Mouse (Mus musculus): ENCODE measurements around the gene Gsg1l.

The Gsg1l gene

DNA sequence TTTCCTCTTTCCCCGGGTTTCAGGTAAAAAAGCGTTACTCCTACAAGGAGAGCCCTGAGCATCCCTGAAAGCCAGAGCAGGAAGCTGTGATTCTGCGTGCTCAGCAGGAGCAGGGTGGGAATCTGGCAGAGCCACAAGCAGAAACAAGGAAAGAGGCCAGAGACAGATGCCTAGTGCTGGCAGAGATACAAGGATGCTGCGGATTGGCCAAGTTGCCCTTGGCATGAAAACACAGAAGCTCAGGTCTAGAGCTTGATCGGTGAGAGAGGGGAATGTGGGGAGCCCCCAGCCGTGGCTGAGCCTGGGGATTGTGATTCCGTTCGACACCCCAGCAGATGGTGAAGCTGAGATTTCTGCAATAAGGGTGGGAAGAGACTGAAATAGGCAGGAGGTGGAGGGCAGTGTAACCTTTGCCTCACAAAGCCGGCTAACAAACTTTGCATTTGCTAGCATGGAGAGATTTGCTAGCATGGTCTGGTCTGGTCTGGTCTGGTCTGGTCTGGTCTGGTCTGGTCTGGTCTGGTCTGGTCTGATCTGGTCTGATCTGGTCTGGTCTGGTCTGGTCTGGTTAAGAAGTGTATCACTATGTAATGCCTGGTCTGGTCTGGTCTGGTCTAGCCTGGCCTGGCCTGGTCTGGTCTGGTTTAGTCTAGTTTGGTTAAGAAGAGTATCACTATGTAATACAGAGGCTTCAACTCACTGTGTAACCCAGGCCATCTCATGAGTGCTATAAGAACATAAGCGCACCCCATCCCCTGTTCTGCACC is 50.4 kb downstream of the Gsg1l start:
- no peak for DNase-seq (ENCODE audit: low spot score)

DNA sequence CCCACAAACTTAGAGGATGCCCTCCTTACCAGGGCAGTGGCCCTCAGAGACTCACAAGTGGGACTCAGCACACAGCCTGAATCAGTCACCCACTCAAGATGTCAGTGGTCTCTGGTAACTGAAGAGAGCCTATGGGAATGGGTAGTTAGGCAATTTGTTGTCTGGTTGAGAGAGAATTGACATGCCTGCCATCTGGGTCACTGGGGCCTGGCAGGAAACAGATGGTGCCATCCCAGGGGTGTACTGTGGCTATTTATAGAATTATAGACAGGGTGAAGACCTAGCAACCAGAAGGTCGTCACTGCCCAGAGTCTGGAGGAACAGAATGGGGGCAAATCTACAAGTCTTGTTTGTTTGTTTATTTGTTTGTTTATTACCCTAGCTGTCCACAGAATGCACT is 54.8 kb downstream of the Gsg1l start:
- DNase-seq (ENCODE audit: low spot score) = peak; percentile 60

DNA sequence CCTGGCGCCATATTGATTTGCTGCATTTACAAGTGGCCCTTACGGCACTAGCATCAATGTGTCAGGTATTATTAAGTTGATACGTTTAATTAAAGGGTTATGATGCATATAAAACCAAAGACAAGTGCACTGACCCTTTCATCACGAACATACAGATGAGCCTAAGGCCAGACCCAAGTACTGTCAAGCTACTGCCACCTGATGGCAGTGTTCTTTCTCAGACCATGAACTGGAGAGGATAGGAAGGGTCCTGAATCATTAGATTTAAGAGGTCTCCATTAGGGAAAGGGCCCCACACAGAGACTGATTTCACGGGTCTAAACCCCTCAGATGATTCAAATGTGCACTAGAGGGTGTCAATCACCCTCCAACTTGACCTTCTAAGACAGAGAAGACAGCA is 55.6 kb downstream of the Gsg1l start:
- DNase-seq (ENCODE audit: low spot score) = peak; percentile 53

DNA sequence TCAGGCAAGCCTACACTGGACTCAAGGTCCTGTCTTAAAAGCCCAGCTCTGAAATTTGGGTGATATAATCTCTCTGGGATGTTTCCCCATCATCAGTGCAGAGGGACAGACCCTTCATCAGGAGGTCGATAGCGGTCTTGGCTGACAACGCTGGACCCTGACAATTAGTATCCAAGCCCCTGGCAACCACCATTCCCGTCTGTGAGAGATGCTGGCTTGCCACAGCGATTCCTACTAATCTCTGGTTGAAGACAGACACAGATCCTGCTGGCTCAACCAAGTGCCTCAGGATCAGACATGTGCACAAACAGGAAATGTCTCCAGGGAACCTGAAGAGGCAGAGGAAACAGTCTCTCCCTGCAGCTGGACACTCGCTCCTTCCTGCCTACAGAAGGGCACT is 62.2 kb downstream of the Gsg1l start:
- no peak for DNase-seq (ENCODE audit: low spot score)

DNA sequence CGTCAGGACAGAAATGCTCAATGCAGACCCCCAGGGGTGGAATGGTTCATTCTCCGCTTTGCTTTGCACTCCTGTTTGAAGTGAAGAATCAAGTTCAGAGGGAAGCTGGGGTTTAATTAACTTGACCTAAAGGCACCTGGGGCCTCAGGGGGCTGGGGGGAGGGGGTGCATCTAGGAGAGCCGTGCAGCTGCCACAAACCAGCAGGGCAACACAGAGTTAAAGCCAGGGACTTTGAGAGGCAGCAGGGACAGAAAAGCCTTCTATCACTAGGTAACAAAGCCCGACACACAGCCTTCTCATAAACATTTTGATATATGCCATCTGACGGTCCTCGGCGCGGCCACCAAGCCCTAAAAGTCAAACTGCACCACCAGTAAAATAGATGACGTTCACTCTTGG is 62.9 kb downstream of the Gsg1l start:
- DNase-seq (ENCODE audit: low spot score) = no peak

DNA sequence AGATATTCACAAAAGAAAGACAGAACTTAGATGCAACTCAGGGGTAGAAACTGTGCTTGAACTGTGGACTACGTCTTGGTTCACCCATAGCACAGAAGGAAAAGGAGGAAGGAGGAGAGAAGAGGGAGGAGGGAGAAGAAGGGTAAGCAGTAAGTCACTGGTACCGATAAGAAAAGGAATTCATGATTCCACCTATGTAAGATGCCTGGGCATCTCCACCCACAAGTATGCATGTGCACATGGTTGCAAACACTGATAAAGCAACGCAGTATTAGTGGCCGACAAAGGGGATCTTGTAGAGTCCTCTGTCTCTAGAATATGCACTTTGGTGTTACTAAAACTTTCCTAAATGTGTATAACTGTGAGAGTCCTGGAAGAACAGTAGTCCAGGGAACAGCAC is 64.8 kb downstream of the Gsg1l start:
- DNase-seq (ENCODE audit: low spot score) = no peak

DNA sequence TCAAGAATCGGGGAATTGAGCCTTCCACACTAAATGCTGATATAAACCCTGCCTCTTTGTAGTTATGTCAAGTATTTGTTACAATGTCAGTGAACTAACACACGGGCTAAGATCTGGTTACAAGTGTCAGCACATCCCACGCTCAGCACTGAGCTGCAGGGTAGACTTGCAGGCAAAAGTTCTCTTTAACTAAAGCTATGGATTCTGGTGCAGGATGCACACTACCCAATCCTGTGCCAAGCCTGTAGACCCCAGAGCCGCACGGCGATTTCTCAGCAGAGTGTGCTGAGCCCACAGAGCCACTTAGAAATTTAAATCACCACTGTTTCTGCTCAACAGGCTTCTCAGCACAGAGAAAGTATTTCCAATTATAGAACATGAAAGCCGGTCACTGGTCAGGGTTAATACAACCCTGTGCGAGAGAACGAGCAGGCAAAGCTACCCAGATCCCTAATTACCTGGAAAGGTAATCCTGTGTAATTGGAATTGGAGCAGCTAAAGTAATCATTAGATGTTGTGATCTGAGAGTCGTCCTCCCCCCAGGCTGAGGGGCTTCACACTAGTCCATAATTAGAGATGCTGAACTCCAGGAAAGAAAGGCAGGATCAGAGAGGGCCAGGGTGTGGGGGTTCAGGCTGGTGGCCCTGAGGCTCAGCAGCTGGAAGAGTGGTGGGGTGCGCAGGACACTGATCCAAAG is 69.7 kb downstream of the Gsg1l start:
- DNase-seq (ENCODE audit: low spot score) = no peak

DNA sequence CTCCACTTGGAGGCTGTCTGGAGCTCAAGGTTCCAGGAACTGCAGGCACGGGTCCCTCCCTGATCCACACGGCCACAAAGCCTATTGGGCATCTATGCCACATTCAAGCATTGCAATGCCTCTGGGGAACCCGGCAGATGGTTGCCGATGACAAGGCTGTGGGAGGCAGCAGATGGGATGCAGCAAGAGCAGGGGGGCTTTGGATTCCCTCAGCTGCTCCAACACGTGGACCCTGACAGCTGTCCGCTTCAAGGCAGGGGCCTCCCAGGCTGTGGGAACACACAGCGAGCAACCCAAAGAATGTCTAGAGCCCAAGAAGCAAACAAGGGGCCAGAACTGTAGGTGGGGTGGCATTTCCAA is 73.4 kb downstream of the Gsg1l start:
- peak; percentile 79 for DNase-seq (ENCODE audit: low spot score)

DNA sequence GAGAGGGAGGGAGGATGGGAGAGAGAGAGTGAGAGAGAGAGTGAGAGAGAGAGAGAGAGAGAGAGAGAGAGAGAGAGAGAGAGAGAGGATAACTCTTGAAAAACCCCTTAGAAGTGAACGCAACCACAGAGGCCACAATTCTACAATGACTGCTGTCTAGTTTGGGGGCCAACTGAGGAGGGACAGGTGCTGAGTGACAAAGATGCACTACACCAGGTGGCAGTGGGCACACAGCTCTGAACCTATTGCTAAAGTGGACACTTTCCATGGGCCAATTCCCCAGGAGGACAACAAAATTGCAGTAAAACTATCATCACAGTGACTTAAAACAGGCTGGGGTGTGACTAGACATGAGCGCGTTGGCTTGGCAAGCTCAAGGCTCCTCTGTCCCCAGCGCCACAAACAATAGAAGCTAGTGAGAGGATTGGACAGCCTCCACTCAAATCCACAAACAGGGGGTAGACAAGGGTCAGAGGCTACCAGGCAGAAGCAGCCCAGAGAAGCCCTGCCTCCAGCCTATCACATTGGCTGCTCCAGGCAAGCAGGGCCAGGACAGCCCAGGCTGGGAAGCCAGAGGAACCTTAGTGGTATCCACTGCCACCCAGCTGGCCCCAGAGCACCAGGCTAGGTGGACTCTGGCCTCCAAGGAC is 73.9 kb downstream of the Gsg1l start:
- no peak for DNase-seq (ENCODE audit: low spot score)

DNA sequence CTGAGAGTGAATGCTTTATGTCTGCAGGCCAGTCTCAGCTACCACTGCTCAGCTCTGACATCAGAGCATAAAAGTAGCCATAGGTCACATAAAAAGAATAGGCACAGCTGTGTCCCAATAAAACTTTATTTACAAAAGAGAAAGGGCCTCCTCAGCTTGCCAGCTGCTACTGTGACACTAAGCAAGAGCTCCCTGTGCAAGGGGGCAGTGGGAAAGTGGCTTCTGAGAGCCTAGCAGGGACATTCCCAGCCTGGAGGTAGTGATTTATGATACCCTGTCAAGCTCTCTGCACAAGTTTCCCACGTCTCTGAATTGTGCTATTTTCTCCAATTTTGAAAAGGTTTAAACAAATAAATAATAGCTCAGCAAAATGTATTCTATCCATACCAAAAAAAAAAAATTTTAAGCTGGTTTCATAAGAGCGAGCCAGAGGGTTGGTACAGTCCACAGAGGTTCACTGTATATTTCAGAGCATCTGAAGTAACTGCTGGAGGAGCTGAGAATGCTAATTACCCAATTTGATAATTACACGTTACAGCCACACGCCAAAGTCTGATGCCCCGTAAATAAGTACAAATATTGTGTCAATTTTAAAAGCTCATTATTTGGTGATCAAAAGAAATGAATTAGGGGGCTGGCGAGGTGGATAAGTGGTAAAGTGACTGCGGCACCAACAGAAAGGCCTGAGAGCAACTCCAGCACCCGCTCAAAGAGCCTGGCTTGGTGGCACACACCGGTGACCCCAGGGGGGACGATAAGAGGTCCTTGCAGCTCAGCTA is 74.9 kb downstream of the Gsg1l start:
- no peak for DNase-seq (ENCODE audit: low spot score)

DNA sequence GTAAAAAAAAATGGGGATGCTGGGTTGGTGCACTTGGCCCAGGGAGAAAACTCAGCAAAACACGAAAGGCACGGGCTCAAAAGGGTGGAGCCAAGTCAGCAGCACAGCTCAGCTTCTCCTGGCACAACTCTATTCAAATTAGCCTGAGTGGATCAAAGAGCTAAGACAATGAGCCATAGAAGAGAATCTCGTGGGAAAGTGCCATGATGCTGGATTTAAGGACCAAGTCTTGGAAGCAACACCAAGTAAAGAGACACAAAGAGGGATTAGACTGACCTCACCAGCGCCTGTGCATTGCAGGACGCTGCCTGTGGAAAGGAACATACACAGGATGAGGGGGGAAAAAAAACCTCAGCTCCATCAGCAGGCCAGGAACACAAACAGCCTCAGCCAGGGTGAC is 76.9 kb downstream of the Gsg1l start:
- DNase-seq (ENCODE audit: low spot score) = no peak

DNA sequence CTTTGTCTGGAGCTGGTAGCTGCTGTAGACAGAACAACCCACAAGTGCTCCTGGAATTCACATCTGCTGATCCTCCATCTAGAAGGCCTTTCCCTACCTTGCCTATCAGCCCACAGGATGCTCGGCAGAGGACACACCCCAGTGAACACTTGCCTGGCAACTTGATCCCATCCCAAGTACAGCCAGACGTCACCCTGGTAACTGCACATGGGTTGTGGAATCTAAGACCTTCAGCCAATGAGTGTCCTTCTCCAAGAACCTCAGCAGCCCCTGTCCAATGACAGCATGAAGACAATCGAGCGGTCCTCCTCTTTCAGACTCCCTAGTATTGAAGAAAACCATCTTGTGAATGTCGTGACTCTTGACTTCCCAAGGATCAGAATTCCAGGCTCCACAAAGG is 80.5 kb downstream of the Gsg1l start:
- no peak for DNase-seq (ENCODE audit: low spot score)

DNA sequence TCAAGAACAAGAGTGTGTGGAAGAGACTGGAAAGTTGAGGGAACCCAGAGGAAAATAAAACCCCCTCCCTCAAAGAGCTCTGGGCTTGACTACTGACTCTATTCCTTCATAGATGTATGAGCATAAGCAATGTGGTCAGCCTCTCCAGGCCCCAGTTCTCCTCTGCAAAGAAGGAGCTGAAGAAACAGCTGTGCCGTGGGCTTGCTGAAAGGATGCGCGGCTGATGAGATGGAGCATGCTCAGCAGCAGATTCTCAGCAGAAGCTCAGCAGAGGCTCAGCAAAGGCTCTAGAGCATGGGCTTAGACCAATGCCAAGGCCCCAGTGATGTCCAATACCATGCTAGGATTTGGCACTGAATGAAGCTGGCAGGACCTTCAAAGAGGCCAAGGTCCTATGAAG is 82.3 kb downstream of the Gsg1l start:
- DNase-seq (ENCODE audit: low spot score) = no peak

DNA sequence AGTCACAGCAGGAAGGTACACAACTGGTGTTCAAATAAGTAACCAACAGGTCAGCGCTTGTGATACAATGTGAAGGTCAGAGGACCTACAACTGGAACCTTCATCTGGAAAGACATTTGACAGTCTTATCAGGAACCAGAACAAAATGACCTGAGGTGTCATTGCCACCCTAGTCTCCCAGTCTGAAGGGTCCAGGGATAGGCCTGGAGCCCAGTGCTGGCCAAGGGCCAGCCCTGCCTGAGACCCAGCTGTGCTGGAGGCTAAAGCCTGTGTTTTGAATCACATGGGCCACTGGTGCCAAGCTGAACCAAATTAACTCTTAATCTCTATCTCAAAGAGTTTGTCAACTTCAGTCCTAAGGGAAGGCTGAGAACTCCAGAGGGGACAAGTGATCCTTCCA is 86.1 kb downstream of the Gsg1l start:
- DNase-seq (ENCODE audit: low spot score) = no peak

DNA sequence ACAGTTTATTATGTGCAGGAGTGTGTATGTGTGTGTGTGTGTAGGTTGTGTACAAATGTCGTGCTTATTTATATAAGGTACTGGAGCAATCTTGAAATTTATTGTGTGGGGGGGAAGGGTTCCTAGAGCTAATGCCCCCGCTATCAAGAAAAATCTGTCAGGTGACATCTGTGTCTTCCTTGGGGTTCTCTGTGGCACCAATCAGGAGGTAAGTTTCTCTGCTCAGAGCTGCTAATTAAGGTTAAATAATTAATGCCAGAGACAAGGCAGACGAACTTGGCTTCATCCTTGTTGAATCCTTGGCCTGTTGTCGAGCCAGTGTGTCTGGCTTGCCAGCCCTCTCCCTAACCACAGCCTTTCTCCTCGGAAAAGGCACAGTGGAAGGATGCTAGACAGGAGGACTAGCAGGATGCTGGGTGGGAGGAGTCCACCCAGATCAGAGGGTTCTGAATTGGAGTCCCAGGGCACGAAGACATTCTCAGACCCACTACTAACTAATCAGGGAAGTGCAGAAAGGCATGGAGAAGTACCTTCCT is 89.8 kb downstream of the Gsg1l start:
- DNase-seq (ENCODE audit: low spot score) = no peak

DNA sequence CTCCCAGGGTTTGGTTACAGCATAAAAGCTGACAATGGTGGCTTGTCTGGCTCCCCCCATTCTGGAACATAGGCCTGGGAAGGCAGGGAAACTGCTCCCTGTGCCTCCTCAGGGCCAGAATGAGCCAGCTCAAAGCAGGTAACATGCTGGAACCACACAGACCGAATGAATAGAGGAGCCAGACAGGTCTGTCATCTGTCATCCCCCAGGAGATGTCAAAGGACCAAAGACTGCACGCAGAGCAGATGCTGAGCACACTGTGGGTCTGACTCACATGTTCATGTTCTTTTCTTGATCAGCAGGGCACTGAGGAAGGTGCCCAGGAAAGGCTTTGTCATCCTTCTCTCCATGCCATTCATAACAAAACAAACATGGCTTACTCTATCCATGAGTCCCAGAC is 90.4 kb downstream of the Gsg1l start:
- no peak for DNase-seq (ENCODE audit: low spot score)

DNA sequence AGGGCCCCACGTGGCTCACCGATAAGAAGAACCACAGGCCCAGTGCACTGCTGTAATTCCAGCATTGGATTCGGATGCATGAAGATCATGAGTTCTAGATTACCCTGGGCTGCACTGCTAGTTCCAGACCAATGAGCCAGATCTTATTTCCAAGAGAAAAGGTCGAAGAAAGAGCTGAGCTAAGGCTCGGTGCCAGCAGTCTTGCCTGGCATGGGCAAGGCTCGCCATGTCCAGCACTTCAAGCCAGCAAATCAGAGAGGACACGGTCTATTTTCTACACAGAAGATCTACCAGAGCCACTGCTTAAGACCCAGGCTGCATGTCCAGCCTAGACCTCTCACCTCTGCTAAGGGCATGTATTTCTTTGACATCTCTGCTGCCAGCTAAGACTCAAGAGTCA is 92.2 kb downstream of the Gsg1l start:
- DNase-seq (ENCODE audit: low spot score) = no peak

DNA sequence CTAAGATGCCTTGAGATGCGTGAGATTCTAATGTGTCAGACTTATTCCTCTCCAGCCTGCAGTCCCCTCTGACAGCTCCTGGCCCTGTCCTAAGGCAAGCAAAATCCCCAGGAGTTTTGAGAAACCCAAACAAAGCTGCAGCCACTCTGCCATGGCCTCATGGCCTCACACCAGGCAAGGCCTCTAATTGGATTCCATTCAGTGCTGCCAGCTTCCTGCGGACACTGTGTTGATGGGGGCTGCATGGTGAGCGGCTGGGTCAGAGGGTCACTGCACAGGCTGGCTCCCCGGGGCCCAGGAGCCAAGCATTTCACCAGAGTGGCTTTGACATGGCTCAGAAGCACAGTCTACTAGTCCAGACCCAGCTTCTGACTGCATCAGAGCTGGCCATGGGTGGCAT is 92.7 kb downstream of the Gsg1l start:
- DNase-seq (ENCODE audit: low spot score) = peak; percentile 63

DNA sequence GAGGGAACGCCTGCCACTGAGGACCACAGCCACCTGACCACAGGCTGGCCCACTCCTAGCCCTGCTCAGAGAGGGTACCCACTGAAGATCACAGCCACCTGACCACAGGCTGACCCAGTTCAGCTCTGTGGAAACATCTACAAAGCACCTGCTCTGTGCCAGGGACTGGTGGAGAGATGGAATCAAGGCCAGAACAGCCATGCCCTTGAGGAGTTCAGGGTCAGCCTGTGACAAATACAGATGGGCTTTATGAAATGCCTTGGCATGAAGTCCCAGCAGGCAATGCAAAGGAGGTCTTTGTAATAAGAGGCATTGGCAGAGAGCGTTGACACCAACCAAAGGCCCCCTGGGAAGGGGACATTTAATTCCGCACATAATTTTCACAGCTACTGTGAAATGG is 93.9 kb downstream of the Gsg1l start:
- no peak for DNase-seq (ENCODE audit: low spot score)

DNA sequence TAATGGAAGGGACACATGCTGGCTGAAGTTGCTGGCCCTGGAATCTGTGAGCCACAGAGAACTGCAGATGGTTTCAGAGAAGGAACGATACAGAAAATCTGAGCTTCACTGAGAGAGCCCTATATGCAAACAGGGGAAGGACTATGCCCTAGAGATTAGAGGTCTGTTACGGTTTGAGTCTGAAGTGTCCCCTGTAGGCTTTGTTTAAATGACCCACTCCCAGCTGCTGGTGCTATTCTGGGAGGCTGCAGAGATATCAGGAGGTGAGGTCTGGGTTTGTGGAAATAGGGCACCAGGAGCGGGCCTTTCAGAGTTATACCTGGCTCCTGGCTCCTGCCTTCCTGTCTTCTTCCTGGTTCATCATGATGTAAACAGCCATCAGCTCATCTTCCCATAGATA is 95.1 kb downstream of the Gsg1l start:
- DNase-seq (ENCODE audit: low spot score) = no peak

DNA sequence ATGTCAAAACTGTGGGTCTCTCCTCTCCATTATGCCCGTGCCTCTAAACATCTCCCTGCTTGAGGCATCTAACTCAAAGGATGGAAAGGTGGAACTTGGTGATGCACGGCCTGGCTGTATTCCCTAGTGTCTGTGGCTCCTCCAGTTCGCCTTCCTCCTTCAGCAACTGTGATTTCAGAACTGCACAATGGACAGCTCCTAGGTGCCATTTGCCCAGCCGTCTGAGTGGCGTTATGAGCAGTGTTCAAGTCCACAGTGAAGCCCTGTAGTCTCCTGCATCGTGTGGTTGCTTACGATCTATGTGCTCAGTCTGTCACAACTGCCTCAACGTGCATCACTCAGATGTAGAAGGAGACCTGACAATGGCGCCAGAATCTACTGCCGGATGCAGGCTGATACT is 96.6 kb downstream of the Gsg1l start:
- peak; percentile 47 for DNase-seq (ENCODE audit: low spot score)
